Mouse (Mus musculus) forebrain, embryonic 16.5 days (tissue): ENCODE data around the gene Dnajb1. TPM values are rescaled to one million over a fixed set of nuclear protein-coding genes. Genes with fewer than 3 reads are reported as not detected.

Source experiments
- ATAC-seq: fragments of 200-750 bp; cut with Nextera tagmentation; 2 replicates; pipeline ENCODE4 v1.8.0; 2017; ENCODE audit warnings: mild to moderate bottlenecking, moderate library complexity
- H3K27ac ChIP-seq: fragments of 300-500 bp; sonication (generic); 2 replicates; pipeline ENCODE4 v1.5.1; 2014; ENCODE audit warnings: low read length, control low read depth
- H3K27me3 ChIP-seq: fragments of 300-500 bp; sonication (generic); replicated peaks from 2 replicates; pipeline ENCODE4 v1.6.1; 2014; ENCODE audit warnings: low read length; ENCODE audit not compliant: control insufficient read depth, insufficient read depth
- H3K36me3 ChIP-seq: fragments of 300-500 bp; sonication (generic); 2 replicates; pipeline ENCODE4 v1.6.1; 2014; ENCODE audit not compliant: control insufficient read depth, insufficient read depth
- H3K4me1 ChIP-seq: fragments of 300-500 bp; sonication (generic); replicated peaks from 2 replicates; pipeline ENCODE4 v1.6.1; 2014; ENCODE audit warnings: low read length; ENCODE audit not compliant: control insufficient read depth, insufficient read depth
- H3K4me2 ChIP-seq: fragments of 300-500 bp; sonication (generic); 2 replicates; pipeline ENCODE4 v1.6.1; 2014; ENCODE audit warnings: mild to moderate bottlenecking, low read length, control low read depth
- H3K4me3 ChIP-seq: fragments of 300-500 bp; sonication (generic); replicated peaks from 2 replicates; pipeline ENCODE4 v1.5.1; 2014; ENCODE audit warnings: mild to moderate bottlenecking, low read length, control low read depth
- H3K9ac ChIP-seq: fragments of 300-500 bp; sonication (generic); replicated peaks from 2 replicates; pipeline ENCODE4 v1.6.1; 2014; ENCODE audit warnings: low read depth, low read length, control low read depth
- H3K9me3 ChIP-seq: fragments of 300-500 bp; sonication (generic); 2 replicates; pipeline ENCODE4 v1.6.1; 2016; ENCODE audit warnings: low read length; ENCODE audit not compliant: control insufficient read depth
- WGBS: fragments of 180-500 bp; shearing (Covaris S2); extraction: QIAGEN DNeasy Blood & Tissue Kit; methylation state at CpG from one replicate; pipeline ENCODE4 v1.1.7; 2014; 5-methylcytosine and 5-hydroxymethylcytosine counted together
- polyA plus RNA-seq: library from polyadenylated mRNA; unstranded; fragments of >200 nt; fragmentation: Nextera tagmentation; extraction: Ambion mirVana; gene quantifications from 2 replicates; pipeline ENCODE4 v1.2.1, GENCODE M21; 2015

Dnajb1 gene
- polyA plus RNA-seq, 1 experiment from 2014 or later, result 62.3 TPM

DNA sequence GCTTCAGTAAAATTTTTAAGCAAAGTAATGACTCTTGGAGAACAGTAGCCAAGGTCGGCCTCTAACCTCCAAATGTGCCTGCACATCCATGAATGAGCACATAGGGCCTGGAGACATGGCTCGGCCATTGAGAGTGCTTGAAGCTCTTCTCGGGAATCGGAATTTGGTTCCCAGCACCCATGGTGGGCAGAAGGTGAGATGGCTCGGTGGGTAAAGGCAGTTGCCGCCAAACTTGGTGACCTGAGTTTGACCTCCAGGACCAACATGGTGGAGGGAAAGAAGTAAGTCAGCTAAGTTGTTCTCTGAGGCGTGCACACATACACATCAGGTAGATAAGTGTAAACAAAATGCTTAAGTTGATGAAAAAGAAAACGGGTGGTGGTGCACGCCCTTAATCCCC is 48.0 kb downstream of the Dnajb1 start:
- Histone ChIP-seq H3K36me3 (no peaks in the 10 kb centered on the region), H3K9ac (no peak overlapping the region), H3K4me3 (no peak overlapping the region), H3K4me2 (no peak overlapping the region), H3K27ac (no peak overlapping the region), H3K4me1 (peaks cover 25% of the 10 kb centered on the region), H3K27me3 (no peaks in the 10 kb centered on the region), H3K9me3 (no peaks in the 10 kb centered on the region)
- 93% methylated on average over 9 of the region's 9 CpGs for WGBS
- ATAC-seq, result no peak

DNA sequence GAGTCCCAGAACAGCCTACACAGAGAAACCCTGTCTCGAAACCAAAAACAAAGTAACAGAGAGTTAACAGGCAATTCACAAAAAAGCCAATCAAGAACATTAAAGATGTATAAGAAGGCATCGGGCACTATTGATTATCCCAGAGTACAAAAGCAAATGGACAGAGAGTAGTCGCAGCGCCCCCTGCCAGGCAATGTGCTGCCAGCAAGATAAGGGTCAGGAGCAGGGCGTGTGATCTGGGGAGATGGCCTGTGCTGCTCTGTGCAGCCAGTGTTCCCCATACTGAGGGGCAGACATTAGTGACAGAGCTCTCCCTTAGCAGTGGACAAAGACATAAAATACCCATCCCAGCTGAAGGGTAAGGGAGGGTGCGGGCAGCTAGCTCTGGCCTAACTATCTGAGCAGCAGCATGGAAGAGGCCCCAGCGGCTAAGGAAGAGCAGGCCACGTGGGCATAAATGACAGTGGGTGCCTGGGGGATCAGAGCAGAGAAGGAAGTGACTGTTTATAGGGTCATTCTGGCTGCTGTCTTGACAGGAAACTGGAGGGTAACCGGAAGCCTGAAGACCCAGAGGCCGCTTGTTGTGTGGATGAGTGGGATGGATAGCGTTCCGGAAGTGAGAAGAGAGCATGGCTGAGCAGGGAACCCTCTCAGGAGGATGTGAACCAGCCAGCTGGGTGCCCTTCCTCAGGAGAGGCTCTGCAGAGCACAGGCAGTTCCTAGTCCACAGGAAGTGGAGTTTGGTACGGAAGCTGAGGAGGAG is 48.7 kb downstream of the Dnajb1 start:
- no peaks in the 10 kb centered on the region for H3K27me3 ChIP-seq
- H3K36me3 ChIP-seq, result no peaks in the 10 kb centered on the region
- 88% methylated on average over 13 of the region's 13 CpGs for WGBS
- no peak overlapping the region for H3K4me3 ChIP-seq
- H3K9me3 ChIP-seq, result no peaks in the 10 kb centered on the region
- H3K9ac ChIP-seq, result no peak overlapping the region
- H3K4me1 ChIP-seq, result peaks cover 29% of the 10 kb centered on the region
- no peak overlapping the region for H3K4me2 ChIP-seq
- no peak for ATAC-seq
- H3K27ac ChIP-seq, result no peak overlapping the region

DNA sequence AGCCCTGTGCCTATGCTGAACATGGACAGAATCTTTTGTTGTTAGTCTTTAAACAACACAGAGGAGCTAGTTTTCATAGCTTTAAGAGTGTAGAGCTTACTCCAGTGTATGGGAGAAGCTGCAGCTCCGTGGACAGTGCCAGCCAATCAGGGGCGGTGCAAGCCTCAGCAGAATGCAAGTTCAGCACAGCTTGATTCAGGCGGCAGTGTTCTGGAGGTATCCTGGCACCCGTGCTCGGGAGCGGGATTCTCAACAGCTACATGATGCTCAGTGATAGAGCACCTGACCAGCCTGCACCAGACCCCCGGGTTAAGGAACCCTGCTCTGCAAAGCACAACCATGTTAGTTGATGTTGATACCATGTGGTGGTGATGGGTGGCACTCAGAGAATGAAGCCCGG is 52.6 kb downstream of the Dnajb1 start:
- Histone ChIP-seq H3K4me1 (peaks cover 24% of the 10 kb centered on the region), H3K9ac (no peak overlapping the region), H3K4me2 (peak overlapping the region; percentile 12; the same call in 1 of the 2 replicates), H3K9me3 (no peaks in the 10 kb centered on the region), H3K27me3 (no peaks in the 10 kb centered on the region), H3K36me3 (no peaks in the 10 kb centered on the region), H3K27ac (no peak overlapping the region), H3K4me3 (no peak overlapping the region)
- ATAC-seq, result peak; percentile 54
- WGBS, result 6% methylated on average over 8 of the region's 8 CpGs

DNA sequence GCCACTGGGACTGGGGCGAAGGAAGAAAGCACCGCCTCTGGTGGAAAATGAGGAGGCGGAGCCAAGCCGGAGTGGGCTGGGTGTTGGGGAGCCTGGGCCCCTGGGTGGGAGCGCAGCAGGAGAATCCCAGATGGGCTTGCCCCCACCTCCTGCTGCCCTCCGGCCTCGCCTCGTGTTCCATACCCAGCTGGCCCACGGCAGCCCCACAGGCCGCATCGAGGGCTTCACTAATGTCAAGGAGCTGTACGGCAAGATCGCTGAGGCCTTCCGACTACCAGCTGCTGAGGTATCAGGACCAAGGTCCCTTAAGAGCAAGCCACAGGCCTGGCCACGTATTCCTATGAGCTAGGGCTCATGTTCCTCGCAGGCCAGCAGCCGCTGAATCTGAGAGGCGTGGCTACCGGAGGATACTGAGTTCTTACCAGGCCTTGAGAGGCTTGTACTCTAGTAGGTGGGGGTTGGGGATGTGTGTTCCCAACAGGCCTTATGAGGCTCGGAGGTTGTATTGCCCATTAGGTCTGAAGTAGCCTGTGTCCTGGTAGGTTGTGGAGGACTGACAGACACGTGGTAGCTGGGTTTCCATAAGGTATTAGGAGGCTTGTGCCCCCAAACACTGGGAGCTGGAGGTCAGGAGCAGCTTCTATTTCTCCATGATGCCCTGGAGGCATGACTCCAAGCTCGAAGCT is 53.1 kb downstream of the Dnajb1 start:
- 22% methylated on average over 22 of the region's 22 CpGs for WGBS
- peaks cover 25% of the 10 kb centered on the region for H3K4me1 ChIP-seq
- no peak overlapping the region for H3K27ac ChIP-seq
- no peaks in the 10 kb centered on the region for H3K9me3 ChIP-seq
- H3K4me3 ChIP-seq, result no peak overlapping the region
- H3K36me3 ChIP-seq, result no peaks in the 10 kb centered on the region
- peak overlapping the region; percentile 12 for H3K4me2 ChIP-seq
- no peaks in the 10 kb centered on the region for H3K27me3 ChIP-seq
- ATAC-seq, result peak; percentile 19
- peak overlapping the region; percentile 28; the same call in 1 of the 2 replicates for H3K9ac ChIP-seq

Other genes starting within 250 kb of the Dnajb1 start
- 6.7 and 8.1 TPM in 2 replicates for gene Clgn, start 218.3 kb upstream of the Dnajb1 start, polyA plus RNA-seq
- gene Scoc, start 149.8 kb upstream of the Dnajb1 start, polyA plus RNA-seq, result 245 and 251 TPM in 2 replicates
- gene Olfr370, start 72.4 kb upstream of the Dnajb1 start, polyA plus RNA-seq, result not detected in 2 replicates
- 281 and 325 TPM in 2 replicates for gene Ndufb7, start 41.5 kb upstream of the Dnajb1 start, polyA plus RNA-seq
- gene Tecr, start 222 bp upstream of the Dnajb1 start, polyA plus RNA-seq, result 694 and 809 TPM in 2 replicates
- gene Gipc1, start 44.5 kb downstream of the Dnajb1 start, polyA plus RNA-seq, result 147 and 151 TPM in 2 replicates
- 0.45 and 1.3 TPM in 2 replicates for gene Ptger1, start 58.5 kb downstream of the Dnajb1 start, polyA plus RNA-seq
- gene Pkn1, start 91.0 kb downstream of the Dnajb1 start, polyA plus RNA-seq, result 30.7 and 36.0 TPM in 2 replicates
- gene Ddx39, start 107.0 kb downstream of the Dnajb1 start, polyA plus RNA-seq, result 116 TPM in 2 replicates
- gene Adgre5, start 133.1 kb downstream of the Dnajb1 start, polyA plus RNA-seq, result 8.1 and 10.8 TPM in 2 replicates